Mouse (Mus musculus) hindbrain, embryonic 13.5 days (tissue): ENCODE results near the gene Mchr1. TPM values are rescaled to one million over a fixed set of nuclear protein-coding genes. Genes with fewer than 3 reads are reported as not detected.

Experiments
- ATAC-seq: fragments of 200-750 bp; cut with Nextera tagmentation; 2 replicates; pipeline ENCODE4 v1.8.0; 2017; ENCODE audit warnings: moderate TSS enrichment; ENCODE audit not compliant: low FRiP score
- H3K27ac ChIP-seq: fragments of 300-500 bp; sonication (generic); 2 replicates; pipeline ENCODE4 v1.5.1; 2015; ENCODE audit warnings: inconsistent platforms, mild to moderate bottlenecking, moderate library complexity
- H3K27me3 ChIP-seq: fragments of 300-500 bp; sonication (generic); 2 replicates; pipeline ENCODE4 v1.6.1; 2015; ENCODE audit warnings: mild to moderate bottlenecking, inconsistent platforms
- H3K36me3 ChIP-seq: fragments of 300-500 bp; sonication (generic); 2 replicates; pipeline ENCODE4 v1.6.1; 2015; ENCODE audit warnings: mild to moderate bottlenecking, inconsistent platforms
- H3K4me1 ChIP-seq: fragments of 300-500 bp; sonication (generic); replicated peaks from 2 replicates; pipeline ENCODE4 v1.6.1; 2015; ENCODE audit warnings: inconsistent platforms
- H3K4me2 ChIP-seq: fragments of 300-500 bp; sonication (generic); 2 replicates; pipeline ENCODE4 v1.6.1; 2015; ENCODE audit warnings: inconsistent platforms, mild to moderate bottlenecking, moderate library complexity
- H3K4me3 ChIP-seq: fragments of 300-500 bp; sonication (generic); 2 replicates; pipeline ENCODE4 v1.5.1; 2015; ENCODE audit warnings: mild to moderate bottlenecking, inconsistent platforms
- H3K9ac ChIP-seq: fragments of 300-500 bp; sonication (generic); 2 replicates; pipeline ENCODE4 v1.6.1; 2015; ENCODE audit warnings: mild to moderate bottlenecking, inconsistent platforms
- H3K9me3 ChIP-seq: fragments of 300-500 bp; sonication (generic); 2 replicates; pipeline ENCODE4 v1.6.1; 2016; ENCODE audit warnings: inconsistent platforms
- WGBS: fragments of 180-500 bp; shearing (Covaris S2); methylation state at CpG from one replicate; pipeline ENCODE4 v1.1.7; 2015; 5-methylcytosine and 5-hydroxymethylcytosine counted together
- polyA plus RNA-seq: library from polyadenylated mRNA; unstranded; fragments of >200 nt; fragmentation: Nextera tagmentation; extraction: Ambion mirVana; gene quantifications from 2 replicates; pipeline ENCODE4 v1.2.1, GENCODE M21; 2015

Mchr1 gene
- polyA plus RNA-seq, 1 experiment from 2014 or later = 1.6 TPM

- Histone ChIP-seq H3K9me3 (peaks cover 6% of the 10 kb centered on the region; the same call in 1 of the 2 replicates), H3K36me3 (no peaks in the 10 kb centered on the region), H3K27me3 (no peaks in the 10 kb centered on the region), H3K27ac (no peak overlapping the region), H3K4me1 (no peaks in the 10 kb centered on the region; the same call in 1 of the 2 replicates), H3K9ac (no peak overlapping the region), H3K4me2 (no peak overlapping the region), H3K4me3 (no peak overlapping the region)
- no peak for ATAC-seq
- 50% methylated on average over 6 of the region's 6 CpGs for WGBS
These were observed 19.8 kb downstream of the Mchr1 start for GRCm38 (mm10) chr15:81255063-81255462.

GRCm38 (mm10) chr15:81258296-81258695 is 23.0 kb downstream of the Mchr1 start:
- Histone ChIP-seq H3K9me3 (no peaks in the 10 kb centered on the region), H3K27me3 (no peaks in the 10 kb centered on the region), H3K36me3 (no peaks in the 10 kb centered on the region), H3K4me2 (no peak overlapping the region), H3K4me1 (no peaks in the 10 kb centered on the region; the same call in 1 of the 2 replicates), H3K27ac (no peak overlapping the region), H3K9ac (no peak overlapping the region), H3K4me3 (no peak overlapping the region)
- 39% methylated on average over 9 of the region's 9 CpGs for WGBS
- no peak for ATAC-seq

- Histone ChIP-seq H3K27ac (no peak overlapping the region), H3K9me3 (no peaks in the 10 kb centered on the region), H3K4me2 (no peak overlapping the region), H3K4me1 (peaks cover 4% of the 10 kb centered on the region; the same call in 1 of the 2 replicates), H3K27me3 (no peaks in the 10 kb centered on the region), H3K36me3 (no peaks in the 10 kb centered on the region), H3K4me3 (no peak overlapping the region), H3K9ac (no peak overlapping the region)
- WGBS = 95% methylated on average over 5 of the region's 5 CpGs
- ATAC-seq = no peak
These were observed 24.0 kb downstream of the Mchr1 start for GRCm38 (mm10) chr15:81259304-81259703.

GRCm38 (mm10) chr15:81260208-81260607 is 24.9 kb downstream of the Mchr1 start:
- ATAC-seq = no peak

GRCm38 (mm10) chr15:81264392-81265095 is 29.2 kb downstream of the Mchr1 start:
- Histone ChIP-seq H3K4me2 (no peak overlapping the region), H3K4me1 (peaks cover 11% of the 10 kb centered on the region; the same call in 1 of the 2 replicates), H3K36me3 (no peaks in the 10 kb centered on the region), H3K9me3 (no peaks in the 10 kb centered on the region), H3K27ac (peak overlapping the region; percentile 71), H3K27me3 (no peaks in the 10 kb centered on the region), H3K4me3 (no peak overlapping the region), H3K9ac (0 out of 2 replicates have a peak overlapping the region, but pooled peaks have one; percentile 6)
- no peak for ATAC-seq
- WGBS = 40% methylated on average over 16 of the region's 16 CpGs

More at GRCm38 (mm10) chr15:81260208-81260607, 24.9 kb downstream of the Mchr1 start:
- H3K9me3 ChIP-seq = no peaks in the 10 kb centered on the region
- no peak overlapping the region for H3K9ac ChIP-seq
- H3K36me3 ChIP-seq = no peaks in the 10 kb centered on the region
- 87% methylated on average over 9 of the region's 9 CpGs for WGBS
- H3K27me3 ChIP-seq = no peaks in the 10 kb centered on the region
- no peak overlapping the region for H3K4me2 ChIP-seq
- H3K4me1 ChIP-seq = peaks cover 11% of the 10 kb centered on the region; the same call in 1 of the 2 replicates
- no peak overlapping the region for H3K27ac ChIP-seq
- H3K4me3 ChIP-seq = no peak overlapping the region

- Histone ChIP-seq H3K9me3 (no peaks in the 10 kb centered on the region), H3K4me3 (no peak overlapping the region), H3K4me2 (no peak overlapping the region), H3K9ac (no peak overlapping the region), H3K27ac (no peak overlapping the region), H3K27me3 (no peaks in the 10 kb centered on the region), H3K4me1 (peaks cover 19% of the 10 kb centered on the region), H3K36me3 (no peaks in the 10 kb centered on the region)
- 85% methylated on average over 2 of the region's 2 CpGs for WGBS
- no peak for ATAC-seq
These were observed 32.1 kb downstream of the Mchr1 start for GRCm38 (mm10) chr15:81267416-81267815.

- peak overlapping the region; percentile 62 for H3K9ac ChIP-seq
- peak overlapping the region; percentile 34 for H3K4me2 ChIP-seq
- WGBS = 13% methylated on average over 13 of the region's 13 CpGs
- peaks cover 21% of the 10 kb centered on the region for H3K4me1 ChIP-seq
- H3K4me3 ChIP-seq = no peak overlapping the region
- peak; percentile 88 for ATAC-seq
- H3K9me3 ChIP-seq = no peaks in the 10 kb centered on the region
- H3K36me3 ChIP-seq = no peaks in the 10 kb centered on the region
- peak overlapping the region; percentile 86 for H3K27ac ChIP-seq
- H3K27me3 ChIP-seq = no peaks in the 10 kb centered on the region
These were observed 37.2 kb downstream of the Mchr1 start for GRCm38 (mm10) chr15:81272305-81273053.

GRCm38 (mm10) chr15:81273361-81273760 is 38.1 kb downstream of the Mchr1 start:
- Histone ChIP-seq H3K27me3 (no peaks in the 10 kb centered on the region), H3K9me3 (no peaks in the 10 kb centered on the region), H3K4me2 (no peak overlapping the region), H3K9ac (peak overlapping the region; percentile 62; the same call in 1 of the 2 replicates), H3K36me3 (no peaks in the 10 kb centered on the region), H3K4me1 (peaks cover 29% of the 10 kb centered on the region), H3K27ac (peak overlapping the region; percentile 86), H3K4me3 (no peak overlapping the region)
- no peak for ATAC-seq
- 67% methylated on average over 2 of the region's 2 CpGs for WGBS

GRCm38 (mm10) chr15:81277928-81278327 is 42.6 kb downstream of the Mchr1 start:
- 11% methylated on average over 9 of the region's 11 CpGs for WGBS
- Histone ChIP-seq H3K36me3 (no peaks in the 10 kb centered on the region), H3K4me3 (no peak overlapping the region), H3K4me2 (peak overlapping the region; percentile 15; the same call in 1 of the 2 replicates), H3K9ac (0 out of 2 replicates have a peak overlapping the region, but pooled peaks have one; percentile 31), H3K4me1 (peaks cover 30% of the 10 kb centered on the region), H3K9me3 (no peaks in the 10 kb centered on the region), H3K27me3 (no peaks in the 10 kb centered on the region), H3K27ac (peak overlapping the region; percentile 66)
- peak; percentile 64; the same call in 1 of the 2 replicates for ATAC-seq

GRCm38 (mm10) chr15:81278699-81279098 is 43.4 kb downstream of the Mchr1 start:
- Histone ChIP-seq H3K27ac (peak overlapping the region; percentile 66), H3K4me2 (no peak overlapping the region), H3K36me3 (no peaks in the 10 kb centered on the region), H3K9ac (no peak overlapping the region), H3K9me3 (no peaks in the 10 kb centered on the region), H3K27me3 (no peaks in the 10 kb centered on the region), H3K4me1 (peaks cover 26% of the 10 kb centered on the region), H3K4me3 (no peak overlapping the region)
- ATAC-seq = peak; percentile 59; the same call in 1 of the 2 replicates
- 74% methylated on average over 6 of the region's 6 CpGs for WGBS

GRCm38 (mm10) chr15:81284121-81284734 is 48.9 kb downstream of the Mchr1 start:
- H3K27me3 ChIP-seq = no peaks in the 10 kb centered on the region
- no peak overlapping the region for H3K4me3 ChIP-seq
- no peak overlapping the region for H3K9ac ChIP-seq
- H3K4me2 ChIP-seq = no peak overlapping the region
- 86% methylated on average over 9 of the region's 9 CpGs for WGBS
- no peak for ATAC-seq
- peaks cover 9% of the 10 kb centered on the region; the same call in 1 of the 2 replicates for H3K4me1 ChIP-seq
- H3K27ac ChIP-seq = no peak overlapping the region
- H3K36me3 ChIP-seq = no peaks in the 10 kb centered on the region
- no peaks in the 10 kb centered on the region for H3K9me3 ChIP-seq
